Mouse (Mus musculus): ENCODE data around the gene Bcl2l11. TPM values are rescaled to one million over a fixed set of nuclear protein-coding genes. Genes with fewer than 3 reads are reported as not detected.

Bcl2l11 gene
- polyA plus RNA-seq, 1 experiment from 2014 or later, result 16.9 TPM

- H3K4me3 ChIP-seq, result no peak overlapping the region
- no peak for DNase-seq (ENCODE audit: low spot score)
- H3K27ac ChIP-seq, result no peak overlapping the region
- no peaks in the 10 kb centered on the region for H3K36me3 ChIP-seq
- H3K27me3 ChIP-seq (ENCODE audit: insufficient read depth, poor library complexity, severe bottlenecking), result no peaks in the 10 kb centered on the region
- no peaks in the 10 kb centered on the region for H3K9me3 ChIP-seq
- peaks cover 29% of the 10 kb centered on the region for H3K4me1 ChIP-seq
- WGBS, result 89% methylated on average over 3 of the region's 3 CpGs
These were observed 62.6 kb downstream of the Bcl2l11 start for GRCm38 (mm10) chr2:128188461-128188860.

GRCm38 (mm10) chr2:128189691-128190090 is 63.9 kb downstream of the Bcl2l11 start:
- H3K27me3 ChIP-seq (ENCODE audit: insufficient read depth, poor library complexity, severe bottlenecking), result no peaks in the 10 kb centered on the region
- no peaks in the 10 kb centered on the region for H3K36me3 ChIP-seq
- 54% methylated on average over 10 of the region's 10 CpGs for WGBS
- no peak overlapping the region for H3K4me3 ChIP-seq
- peak overlapping the region; percentile 29; the same call in 1 of the 2 replicates for H3K27ac ChIP-seq
- H3K9me3 ChIP-seq, result no peaks in the 10 kb centered on the region
- DNase-seq (ENCODE audit: low spot score), result no peak
- peaks cover 29% of the 10 kb centered on the region for H3K4me1 ChIP-seq

- H3K27ac ChIP-seq, result peak overlapping the region; percentile 29; the same call in 1 of the 2 replicates
- peaks cover 28% of the 10 kb centered on the region for H3K4me1 ChIP-seq
- no peak overlapping the region for H3K4me3 ChIP-seq
- H3K36me3 ChIP-seq, result no peaks in the 10 kb centered on the region
- DNase-seq (ENCODE audit: low spot score), result no peak
- no peaks in the 10 kb centered on the region for H3K9me3 ChIP-seq
- no peaks in the 10 kb centered on the region for H3K27me3 ChIP-seq (ENCODE audit: insufficient read depth, poor library complexity, severe bottlenecking)
- WGBS, result 61% methylated on average over 5 of the region's 5 CpGs
These were observed 64.4 kb downstream of the Bcl2l11 start for GRCm38 (mm10) chr2:128190196-128190595.

- Histone ChIP-seq H3K36me3 (no peaks in the 10 kb centered on the region), H3K4me1 (peaks cover 12% of the 10 kb centered on the region), H3K9me3 (no peaks in the 10 kb centered on the region), H3K27ac (0 out of 2 replicates have a peak overlapping the region, but pooled peaks have one; percentile 22), H3K27me3 (ENCODE audit: insufficient read depth, poor library complexity, severe bottlenecking) (no peaks in the 10 kb centered on the region), H3K4me3 (no peak overlapping the region)
- DNase-seq (ENCODE audit: low spot score), result no peak
- WGBS, result 64% methylated on average over 4 of the region's 4 CpGs
These were observed 67.6 kb downstream of the Bcl2l11 start for GRCm38 (mm10) chr2:128193411-128193810.

GRCm38 (mm10) chr2:128197379-128197778 is 71.5 kb downstream of the Bcl2l11 start:
- no peak for DNase-seq (ENCODE audit: low spot score)
- Histone ChIP-seq H3K4me3 (no peak overlapping the region), H3K27ac (no peak overlapping the region), H3K9me3 (no peaks in the 10 kb centered on the region), H3K4me1 (peaks cover 4% of the 10 kb centered on the region; the same call in 1 of the 2 replicates), H3K36me3 (no peaks in the 10 kb centered on the region), H3K27me3 (ENCODE audit: insufficient read depth, poor library complexity, severe bottlenecking) (no peaks in the 10 kb centered on the region)
- 81% methylated on average over 3 of the region's 3 CpGs for WGBS

GRCm38 (mm10) chr2:128203147-128203546 is 77.3 kb downstream of the Bcl2l11 start:
- no peak for DNase-seq (ENCODE audit: low spot score)
- Histone ChIP-seq H3K27me3 (ENCODE audit: insufficient read depth, poor library complexity, severe bottlenecking) (no peaks in the 10 kb centered on the region), H3K27ac (no peak overlapping the region), H3K9me3 (no peaks in the 10 kb centered on the region), H3K4me3 (no peak overlapping the region), H3K4me1 (no peaks in the 10 kb centered on the region), H3K36me3 (no peaks in the 10 kb centered on the region)
- 79% methylated on average over 3 of the region's 3 CpGs for WGBS

- H3K36me3 ChIP-seq, result no peaks in the 10 kb centered on the region
- H3K4me1 ChIP-seq, result no peaks in the 10 kb centered on the region
- no peak for DNase-seq (ENCODE audit: low spot score)
- no peaks in the 10 kb centered on the region for H3K9me3 ChIP-seq
- H3K27ac ChIP-seq, result no peak overlapping the region
- no peaks in the 10 kb centered on the region for H3K27me3 ChIP-seq (ENCODE audit: insufficient read depth, poor library complexity, severe bottlenecking)
- WGBS, result 88% methylated on average over 6 of the region's 6 CpGs
- H3K4me3 ChIP-seq, result no peak overlapping the region
These were observed 78.0 kb downstream of the Bcl2l11 start for GRCm38 (mm10) chr2:128203749-128204405.

GRCm38 (mm10) chr2:128208541-128208940 is 82.7 kb downstream of the Bcl2l11 start:
- Histone ChIP-seq H3K27me3 (ENCODE audit: insufficient read depth, poor library complexity, severe bottlenecking) (no peaks in the 10 kb centered on the region), H3K4me3 (no peak overlapping the region), H3K36me3 (no peaks in the 10 kb centered on the region), H3K27ac (no peak overlapping the region), H3K4me1 (peaks cover 28% of the 10 kb centered on the region), H3K9me3 (no peaks in the 10 kb centered on the region)
- 81% methylated on average over 1 of the region's 1 CpGs for WGBS
- no peak for DNase-seq (ENCODE audit: low spot score)

- Histone ChIP-seq H3K4me1 (peaks cover 28% of the 10 kb centered on the region), H3K27me3 (ENCODE audit: insufficient read depth, poor library complexity, severe bottlenecking) (no peaks in the 10 kb centered on the region)
- WGBS, result 82% methylated on average over 2 of the region's 2 CpGs
These were observed 84.0 kb downstream of the Bcl2l11 start for GRCm38 (mm10) chr2:128209841-128210329.

GRCm38 (mm10) chr2:128210376-128210775 is 84.5 kb downstream of the Bcl2l11 start:
- Histone ChIP-seq H3K4me3 (no peak overlapping the region), H3K9me3 (no peaks in the 10 kb centered on the region), H3K4me1 (peaks cover 28% of the 10 kb centered on the region), H3K27ac (no peak overlapping the region), H3K27me3 (ENCODE audit: insufficient read depth, poor library complexity, severe bottlenecking) (no peaks in the 10 kb centered on the region), H3K36me3 (no peaks in the 10 kb centered on the region)
- 44% methylated on average over 9 of the region's 9 CpGs for WGBS
- no peak for DNase-seq (ENCODE audit: low spot score)

More at GRCm38 (mm10) chr2:128209841-128210329, 84.0 kb downstream of the Bcl2l11 start:
- no peak overlapping the region for H3K4me3 ChIP-seq
- no peaks in the 10 kb centered on the region for H3K9me3 ChIP-seq
- no peak overlapping the region for H3K27ac ChIP-seq
- DNase-seq (ENCODE audit: low spot score), result no peak
- no peaks in the 10 kb centered on the region for H3K36me3 ChIP-seq

GRCm38 (mm10) chr2:128211022-128211880 is 85.4 kb downstream of the Bcl2l11 start:
- 5% methylated on average over 19 of the region's 19 CpGs for WGBS
- peak overlapping the region; percentile 83 for H3K27ac ChIP-seq

GRCm38 (mm10) chr2:128211881-128212209 is 86.0 kb downstream of the Bcl2l11 start:
- H3K36me3 ChIP-seq, result no peaks in the 10 kb centered on the region
- H3K9me3 ChIP-seq, result no peaks in the 10 kb centered on the region
- H3K4me3 ChIP-seq, result peak overlapping the region; percentile 50
- 16% methylated on average over 8 of the region's 8 CpGs for WGBS
- H3K27ac ChIP-seq, result peak overlapping the region; percentile 83
- no peak for DNase-seq (ENCODE audit: low spot score)
- H3K4me1 ChIP-seq, result peaks cover 28% of the 10 kb centered on the region
- H3K27me3 ChIP-seq (ENCODE audit: insufficient read depth, poor library complexity, severe bottlenecking), result no peaks in the 10 kb centered on the region

More at GRCm38 (mm10) chr2:128211022-128211880, 85.4 kb downstream of the Bcl2l11 start:
- Histone ChIP-seq H3K9me3 (no peaks in the 10 kb centered on the region), H3K27me3 (ENCODE audit: insufficient read depth, poor library complexity, severe bottlenecking) (no peaks in the 10 kb centered on the region), H3K4me1 (peaks cover 28% of the 10 kb centered on the region), H3K36me3 (no peaks in the 10 kb centered on the region), H3K4me3 (peak overlapping the region; percentile 50)
- no peak for DNase-seq (ENCODE audit: low spot score)

Data from heart, embryonic 10.5 days (tissue).